Mouse (Mus musculus) E14TG2a.4 (cell line): Measurements from ENCODE around the gene Iqcb1.

ENCODE experiments used
- CTCF ChIP-seq: conservative IDR thresholded peaks from 2 replicates; pipeline ENCODE4 v1.5.1; 2014; ENCODE audit warnings: low read length
- NANOG ChIP-seq: IDR thresholded peaks from 2 replicates; pipeline ENCODE4 v1.6.1; 2014; ENCODE audit warnings: borderline replicate concordance, low read length, mixed read lengths

- TF ChIP-seq CTCF (no peak), NANOG (no peak)
Observed at GRCm38 (mm10) chr16:36885912-36886311, 57.7 kb downstream of the Iqcb1 start.
